Mouse (Mus musculus) forebrain, embryonic 12.5 days (tissue): ENCODE data around the gene Angptl7. TPM values are rescaled to one million over a fixed set of nuclear protein-coding genes. Genes with fewer than 3 reads are reported as not detected.

Experiments used
- ATAC-seq: fragments of 200-750 bp; cut with Nextera tagmentation; 2 replicates; pipeline ENCODE4 v1.8.0; 2017; ENCODE audit warnings: moderate TSS enrichment; ENCODE audit not compliant: low FRiP score
- H3K27ac ChIP-seq: fragments of 300-500 bp; sonication (generic); 2 replicates; pipeline ENCODE4 v1.5.1; 2016; ENCODE audit warnings: mild to moderate bottlenecking
- H3K27me3 ChIP-seq: fragments of 300-500 bp; sonication (generic); 2 replicates; pipeline ENCODE4 v1.6.1; 2016; ENCODE audit warnings: mild to moderate bottlenecking
- H3K36me3 ChIP-seq: fragments of 300-500 bp; sonication (generic); replicated peaks from 2 replicates; pipeline ENCODE4 v1.6.1; 2016; ENCODE audit warnings: mild to moderate bottlenecking
- H3K4me1 ChIP-seq: fragments of 300-500 bp; sonication (generic); 2 replicates; pipeline ENCODE4 v1.6.1; 2016
- H3K4me2 ChIP-seq: fragments of 300-500 bp; sonication (generic); 2 replicates; pipeline ENCODE4 v1.6.1; 2016; ENCODE audit warnings: mild to moderate bottlenecking, moderate library complexity
- H3K4me3 ChIP-seq: fragments of 300-500 bp; sonication (generic); replicated peaks from 2 replicates; pipeline ENCODE4 v1.5.1; 2016; ENCODE audit warnings: mild to moderate bottlenecking
- H3K9ac ChIP-seq: fragments of 300-500 bp; sonication (generic); 2 replicates; pipeline ENCODE4 v1.6.1; 2016; ENCODE audit warnings: mild to moderate bottlenecking
- H3K9me3 ChIP-seq: fragments of 300-500 bp; sonication (generic); 2 replicates; pipeline ENCODE4 v1.6.1; 2016
- WGBS: fragments of 180-500 bp; shearing (Covaris S2); methylation state at CpG from one replicate; pipeline ENCODE4 v1.1.7; 2016; 5-methylcytosine and 5-hydroxymethylcytosine counted together
- polyA plus RNA-seq: library from polyadenylated mRNA; unstranded; fragments of >200 nt; fragmentation: Nextera tagmentation; extraction: Ambion mirVana; gene quantifications from 2 replicates; pipeline ENCODE4 v1.2.1, GENCODE M21; 2016

Gene Angptl7
- polyA plus RNA-seq, 1 experiment from 2014 or later: 0.51 TPM

DNA sequence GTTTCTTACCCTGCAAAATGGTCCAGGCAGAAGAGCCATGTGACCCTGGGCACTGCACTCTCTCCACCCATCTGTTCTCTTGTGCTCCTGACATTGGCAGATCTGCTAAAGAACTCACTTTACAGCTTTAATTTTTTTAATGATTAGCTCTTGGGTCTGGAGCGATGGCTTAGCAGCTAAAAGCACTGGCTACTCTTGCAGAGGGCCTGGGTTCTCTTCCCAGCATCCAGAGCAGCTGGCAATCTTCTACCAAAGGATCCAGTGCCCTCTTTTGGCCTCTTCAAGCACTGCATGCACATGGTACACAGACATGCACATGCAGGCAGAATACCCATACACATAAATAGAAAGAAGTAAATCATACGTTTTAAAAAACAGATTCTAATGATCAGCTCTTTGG lies 15.1 kb upstream of the Angptl7 start:
- H3K27ac ChIP-seq: no peak overlapping the region
- H3K4me2 ChIP-seq: no peak overlapping the region
- no peaks in the 10 kb centered on the region for H3K9me3 ChIP-seq
- H3K4me3 ChIP-seq: no peak overlapping the region
- no peak overlapping the region for H3K9ac ChIP-seq
- no peaks in the 10 kb centered on the region for H3K27me3 ChIP-seq
- ATAC-seq: no peak
- H3K4me1 ChIP-seq: peaks cover 16% of the 10 kb centered on the region
- peaks cover 75% of the 10 kb centered on the region for H3K36me3 ChIP-seq
- WGBS: 92% methylated on average over 2 of the region's 2 CpGs

DNA sequence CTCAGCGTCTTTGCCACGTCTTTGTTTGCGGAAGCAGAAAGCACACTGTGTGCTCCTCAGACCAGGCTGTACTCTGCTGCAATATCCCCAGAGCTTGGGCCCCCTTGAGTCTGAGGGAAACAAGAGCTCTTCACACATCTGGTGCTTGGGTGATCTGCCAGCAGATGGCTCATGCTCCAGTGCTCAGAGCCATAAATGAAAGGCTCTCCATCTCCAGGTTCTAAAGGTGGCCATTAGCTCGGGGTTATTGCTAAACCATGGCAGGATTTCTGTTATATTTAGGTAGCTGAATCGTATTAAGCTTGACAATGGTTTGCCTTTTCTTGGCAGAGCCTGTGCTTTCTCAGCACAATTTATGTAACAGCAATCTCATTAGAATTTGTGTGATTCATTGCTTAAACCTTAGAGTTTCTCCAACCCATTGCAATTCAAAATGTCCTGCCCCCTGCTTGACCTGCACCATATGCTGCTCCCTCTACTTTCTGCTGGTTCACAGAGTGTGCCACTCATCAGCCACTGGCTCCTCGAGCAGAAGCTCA lies 12.8 kb upstream of the Angptl7 start:
- Histone ChIP-seq H3K27me3 (no peaks in the 10 kb centered on the region), H3K27ac (0 out of 2 replicates have a peak overlapping the region, but pooled peaks have one; percentile 13), H3K9ac (no peak overlapping the region), H3K36me3 (peaks cover 75% of the 10 kb centered on the region), H3K9me3 (no peaks in the 10 kb centered on the region), H3K4me3 (no peak overlapping the region), H3K4me1 (peaks cover 8% of the 10 kb centered on the region), H3K4me2 (no peak overlapping the region)
- WGBS: 81% methylated on average over 6 of the region's 6 CpGs
- no peak for ATAC-seq

DNA sequence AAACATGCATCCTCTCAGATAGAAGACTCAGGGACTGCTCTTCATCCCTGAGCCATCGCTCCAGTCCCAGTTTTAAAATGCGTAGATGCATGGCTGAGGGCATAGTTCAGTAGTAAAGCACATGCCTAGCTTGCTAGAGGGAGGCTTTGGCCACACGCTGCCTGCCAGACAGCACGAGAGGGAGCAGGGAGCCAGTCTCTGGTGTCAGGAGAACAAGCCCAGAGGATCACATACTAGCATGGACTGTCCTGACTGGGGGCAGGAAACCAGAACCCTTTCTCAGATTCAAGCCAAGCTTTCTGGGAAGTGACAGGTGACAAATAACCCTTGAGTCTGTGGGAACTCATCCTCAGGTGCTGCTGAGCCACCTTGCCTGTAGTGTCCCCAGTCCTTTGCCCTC lies 11.1 kb upstream of the Angptl7 start:
- Histone ChIP-seq H3K27me3 (no peaks in the 10 kb centered on the region), H3K9ac (no peak overlapping the region), H3K36me3 (peaks cover 64% of the 10 kb centered on the region), H3K4me2 (no peak overlapping the region), H3K4me1 (no peaks in the 10 kb centered on the region), H3K27ac (no peak overlapping the region), H3K9me3 (no peaks in the 10 kb centered on the region), H3K4me3 (no peak overlapping the region)
- ATAC-seq: no peak
- WGBS: 97% methylated on average over 4 of the region's 4 CpGs

DNA sequence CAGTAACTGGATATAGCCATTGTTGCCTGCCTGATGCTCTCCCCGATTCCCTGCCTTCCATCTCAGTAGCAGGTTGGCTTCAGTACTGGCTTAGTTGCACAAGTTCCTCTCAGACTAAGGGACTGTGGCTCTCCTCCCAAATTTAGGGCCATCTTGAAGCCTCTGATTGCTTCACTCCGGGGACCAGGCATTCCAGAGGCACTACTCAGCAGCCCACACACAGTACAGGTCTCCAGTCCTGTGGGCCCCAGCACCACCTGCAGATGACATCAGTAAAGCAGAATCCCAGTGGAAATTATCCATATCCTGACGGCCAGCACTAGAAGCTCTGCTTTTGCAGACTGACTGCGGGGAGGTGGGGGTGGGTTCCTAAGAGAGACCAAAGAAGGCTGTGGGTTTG lies 10.4 kb upstream of the Angptl7 start:
- Histone ChIP-seq H3K9ac (no peak overlapping the region), H3K36me3 (peaks cover 65% of the 10 kb centered on the region), H3K27ac (no peak overlapping the region), H3K9me3 (no peaks in the 10 kb centered on the region), H3K4me2 (no peak overlapping the region), H3K27me3 (no peaks in the 10 kb centered on the region), H3K4me3 (no peak overlapping the region), H3K4me1 (no peaks in the 10 kb centered on the region)
- 90% methylated on average over 4 of the region's 4 CpGs for WGBS
- ATAC-seq: no peak

DNA sequence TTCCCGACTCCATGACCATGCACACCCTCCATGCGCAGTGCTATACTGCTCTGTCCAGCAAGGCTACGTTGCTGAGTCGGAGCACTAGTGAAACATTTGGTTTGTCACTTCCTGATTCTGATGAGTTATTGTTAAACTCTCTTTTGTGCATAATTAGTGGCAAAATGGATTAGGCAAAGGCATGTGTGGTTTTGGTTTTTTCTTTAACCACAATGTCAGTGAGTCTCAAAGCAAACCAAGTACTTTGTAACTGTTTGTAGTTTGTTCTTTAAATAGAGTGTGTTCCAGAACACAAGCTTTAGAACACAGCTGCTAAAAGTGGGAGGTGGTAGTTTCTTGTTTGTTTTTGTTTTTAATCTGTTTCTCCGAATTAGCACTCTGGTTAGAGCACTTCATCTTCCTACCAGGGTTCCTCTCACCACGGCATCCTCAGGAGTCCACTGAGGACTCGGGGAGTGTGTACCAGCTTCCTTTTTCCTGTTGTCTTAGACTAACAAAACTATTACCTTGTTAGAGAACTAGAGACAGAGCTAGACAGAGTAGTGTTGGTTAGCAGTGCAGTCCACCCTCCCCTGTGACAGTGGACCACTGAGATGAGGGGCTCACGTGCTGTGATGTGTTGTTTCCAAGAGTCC lies 9.3 kb upstream of the Angptl7 start:
- H3K9ac ChIP-seq: no peak overlapping the region
- no peak overlapping the region for H3K27ac ChIP-seq
- H3K36me3 ChIP-seq: peaks cover 57% of the 10 kb centered on the region
- H3K4me1 ChIP-seq: no peaks in the 10 kb centered on the region
- no peak overlapping the region for H3K4me2 ChIP-seq
- 91% methylated on average over 8 of the region's 8 CpGs for WGBS
- ATAC-seq: no peak
- no peak overlapping the region for H3K4me3 ChIP-seq
- no peaks in the 10 kb centered on the region for H3K9me3 ChIP-seq
- no peaks in the 10 kb centered on the region for H3K27me3 ChIP-seq

DNA sequence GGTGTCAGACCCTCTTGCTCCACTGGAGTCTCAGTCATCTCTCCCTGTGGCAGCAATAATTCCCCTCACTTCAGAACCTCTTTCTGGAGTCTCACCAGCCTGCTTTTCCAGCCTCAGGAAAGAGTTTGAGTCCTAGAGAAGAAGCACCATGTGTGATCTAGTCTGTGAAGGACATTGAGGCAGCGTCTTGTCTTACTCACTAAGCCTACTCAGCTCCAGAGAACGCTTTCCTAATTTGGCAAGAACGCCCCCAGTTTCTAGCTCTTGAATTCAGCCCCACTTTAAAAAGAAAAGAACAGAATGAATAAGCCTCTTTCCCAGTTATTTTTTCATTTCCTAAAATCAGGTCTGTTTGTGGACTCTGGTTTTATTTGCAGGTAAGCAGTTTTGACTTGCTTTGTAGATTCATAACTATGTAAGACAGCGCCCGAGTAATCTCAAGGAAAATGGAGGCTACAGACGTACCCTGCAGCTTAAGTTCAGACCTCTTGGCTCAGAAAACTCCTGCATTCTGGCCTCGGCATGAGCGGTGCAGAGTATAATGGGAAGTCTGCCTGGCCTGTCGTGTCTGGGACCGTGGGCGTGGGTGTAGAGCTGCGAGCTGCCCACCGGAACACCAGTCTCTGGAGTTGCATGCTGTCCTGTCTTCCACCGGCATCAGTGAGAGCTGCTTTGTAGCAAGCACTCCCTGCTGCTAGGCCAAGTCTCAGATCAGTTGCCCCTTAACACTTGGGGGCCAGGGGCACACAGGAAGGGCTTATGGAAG lies 8.0 kb upstream of the Angptl7 start:
- no peaks in the 10 kb centered on the region for H3K9me3 ChIP-seq
- H3K4me2 ChIP-seq: no peak overlapping the region
- H3K4me3 ChIP-seq: no peak overlapping the region
- no peak overlapping the region for H3K27ac ChIP-seq
- peaks cover 58% of the 10 kb centered on the region for H3K36me3 ChIP-seq
- 95% methylated on average over 14 of the region's 14 CpGs for WGBS
- no peaks in the 10 kb centered on the region for H3K27me3 ChIP-seq
- ATAC-seq: no peak
- no peaks in the 10 kb centered on the region for H3K4me1 ChIP-seq
- H3K9ac ChIP-seq: no peak overlapping the region

DNA sequence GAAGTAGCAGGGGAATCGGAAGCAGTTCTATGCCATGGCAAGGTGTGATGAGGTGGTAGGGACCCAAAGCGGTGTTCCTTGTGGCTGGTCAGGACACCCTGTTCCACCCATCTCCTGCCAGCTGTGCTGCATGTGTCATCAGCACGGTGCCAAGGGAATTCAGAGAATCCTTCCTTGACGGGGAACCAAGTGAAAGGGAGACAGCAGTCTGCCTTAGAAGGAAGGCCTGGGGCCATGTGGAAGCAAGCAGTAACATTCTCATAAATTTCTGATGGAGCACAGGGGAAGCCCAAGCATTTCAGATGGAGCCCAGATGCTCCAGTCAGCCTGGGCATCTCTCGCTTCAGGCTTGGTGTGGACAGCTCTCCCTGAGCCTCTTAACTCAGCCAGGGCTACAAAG lies 7.3 kb upstream of the Angptl7 start:
- H3K9ac ChIP-seq: no peak overlapping the region
- 92% methylated on average over 5 of the region's 5 CpGs for WGBS
- H3K4me2 ChIP-seq: no peak overlapping the region
- no peak for ATAC-seq
- H3K4me1 ChIP-seq: no peaks in the 10 kb centered on the region
- no peaks in the 10 kb centered on the region for H3K9me3 ChIP-seq
- no peaks in the 10 kb centered on the region for H3K27me3 ChIP-seq
- peaks cover 58% of the 10 kb centered on the region for H3K36me3 ChIP-seq
- no peak overlapping the region for H3K27ac ChIP-seq
- H3K4me3 ChIP-seq: no peak overlapping the region

DNA sequence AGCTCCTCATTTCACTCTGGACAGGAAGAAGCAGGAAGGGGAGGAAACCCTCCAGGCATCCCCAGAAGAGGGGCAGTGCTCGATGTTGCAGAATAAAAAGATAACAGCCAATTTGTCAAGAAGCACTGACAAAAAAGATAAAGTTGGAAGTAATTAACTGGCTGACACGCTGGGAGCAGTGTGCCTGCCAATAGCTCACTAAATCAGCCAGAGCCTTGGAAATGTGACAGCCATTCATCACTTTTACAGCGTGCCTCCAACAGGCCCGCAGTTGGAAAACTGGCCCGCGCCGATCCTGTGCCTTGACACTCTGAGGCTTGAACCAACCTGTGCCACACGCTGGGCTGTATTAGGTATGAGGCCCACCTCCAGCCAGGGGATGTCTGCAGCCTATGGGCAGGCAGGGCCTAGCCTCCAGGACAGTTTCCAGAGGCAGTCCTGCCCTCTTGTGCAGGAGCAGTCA lies 4.3 kb upstream of the Angptl7 start:
- Histone ChIP-seq H3K36me3 (peaks cover 67% of the 10 kb centered on the region), H3K9ac (no peak overlapping the region), H3K4me1 (no peaks in the 10 kb centered on the region), H3K4me3 (no peak overlapping the region), H3K27me3 (no peaks in the 10 kb centered on the region), H3K4me2 (no peak overlapping the region), H3K27ac (no peak overlapping the region), H3K9me3 (no peaks in the 10 kb centered on the region)
- WGBS: 84% methylated on average over 8 of the region's 8 CpGs
- no peak for ATAC-seq

DNA sequence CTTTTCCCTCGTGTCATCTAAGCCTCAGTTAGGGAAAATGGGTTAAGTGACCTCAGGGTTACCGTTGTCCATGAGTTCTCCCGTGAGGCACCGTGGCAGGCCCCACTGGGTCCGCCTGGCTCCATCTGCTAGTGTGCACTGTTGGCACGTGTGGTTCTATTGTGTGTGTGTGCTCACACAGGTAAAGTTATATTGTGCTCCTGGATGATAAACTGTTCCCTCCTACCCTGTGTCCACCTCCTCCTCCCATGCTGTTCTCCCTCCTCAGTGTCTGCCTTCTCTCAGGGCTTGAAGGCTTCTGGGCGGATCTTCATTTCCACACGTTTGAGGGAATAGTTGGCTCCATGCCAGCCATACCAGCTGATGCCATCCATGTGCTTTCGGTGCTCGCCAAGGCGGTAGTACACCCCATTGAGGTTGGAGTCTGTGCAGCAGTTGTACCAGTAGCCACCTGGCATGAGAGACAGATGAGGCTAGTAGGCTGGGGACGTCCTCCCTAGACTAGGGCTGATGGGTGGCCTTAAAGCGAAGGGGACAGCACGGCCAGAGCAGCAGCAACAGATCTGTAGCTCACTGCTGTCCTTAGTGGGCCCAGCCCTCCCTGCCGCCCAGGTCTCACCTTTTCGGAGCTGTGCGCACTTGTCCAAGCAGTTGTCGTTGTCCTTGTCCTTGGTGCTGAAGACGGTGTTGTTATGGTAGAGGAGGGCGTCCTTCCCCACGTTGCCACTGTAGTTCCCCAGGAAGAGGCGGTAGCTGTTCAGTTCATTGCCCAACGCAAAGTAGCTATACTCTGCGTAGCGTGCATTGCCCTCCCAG lies 4.2 kb downstream of the Angptl7 start:
- ATAC-seq: peak; percentile 58; the same call in 1 of the 2 replicates
- 83% methylated on average over 25 of the region's 25 CpGs for WGBS
- peaks cover 85% of the 10 kb centered on the region for H3K36me3 ChIP-seq

DNA sequence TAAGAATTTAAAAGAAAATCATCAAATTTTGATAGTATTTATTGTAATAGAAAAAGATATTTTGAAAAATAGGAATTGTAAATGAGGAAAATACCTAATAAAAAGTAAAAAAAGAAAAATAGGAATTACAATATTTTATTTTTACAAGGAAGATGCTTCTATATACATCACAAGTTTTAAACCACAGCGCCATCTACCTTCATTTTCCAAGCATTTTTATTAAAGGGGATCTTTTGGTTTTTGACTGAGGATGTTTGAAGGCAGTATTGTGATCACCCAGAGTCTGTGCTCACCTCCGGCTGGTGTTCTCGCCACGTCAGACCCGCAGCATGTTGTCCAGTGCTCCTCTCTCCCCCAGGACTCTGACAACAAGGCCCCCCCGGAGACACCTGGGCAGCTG lies 5.1 kb downstream of the Angptl7 start:
- no peaks in the 10 kb centered on the region for H3K4me1 ChIP-seq
- 0 out of 2 replicates have a peak overlapping the region, but pooled peaks have one; percentile 42 for H3K27ac ChIP-seq
- H3K4me3 ChIP-seq: no peak overlapping the region
- ATAC-seq: no peak
- H3K9ac ChIP-seq: no peak overlapping the region
- WGBS: 93% methylated on average over 6 of the region's 6 CpGs
- no peaks in the 10 kb centered on the region for H3K27me3 ChIP-seq
- no peaks in the 10 kb centered on the region for H3K9me3 ChIP-seq
- H3K4me2 ChIP-seq: no peak overlapping the region
- H3K36me3 ChIP-seq: peaks cover 85% of the 10 kb centered on the region

More for the DNA sequence above, 4.2 kb downstream of the Angptl7 start:
- H3K4me1 ChIP-seq: no peaks in the 10 kb centered on the region
- no peak overlapping the region for H3K4me3 ChIP-seq
- H3K27ac ChIP-seq: no peak overlapping the region
- H3K27me3 ChIP-seq: no peaks in the 10 kb centered on the region
- no peaks in the 10 kb centered on the region for H3K9me3 ChIP-seq
- H3K4me2 ChIP-seq: no peak overlapping the region
- H3K9ac ChIP-seq: no peak overlapping the region

DNA sequence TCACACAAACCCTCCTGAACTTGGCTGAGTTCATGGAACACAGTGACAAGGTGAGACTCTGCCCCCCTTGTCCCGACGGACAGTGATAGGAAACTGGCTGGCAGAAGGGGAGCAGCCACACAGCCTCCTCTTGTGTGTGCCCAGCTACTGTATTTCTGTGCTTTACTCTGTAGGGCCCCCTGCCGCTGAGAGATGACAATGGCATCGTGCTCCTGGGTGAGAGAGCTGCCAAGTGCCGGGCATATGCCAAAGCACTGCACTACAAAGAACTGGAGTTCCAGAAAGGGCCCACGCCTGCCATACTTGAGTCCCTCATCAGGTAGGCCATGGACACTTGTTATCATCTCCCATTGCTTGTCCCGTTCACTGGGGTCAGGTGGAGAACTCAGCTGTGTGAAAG lies 8.8 kb downstream of the Angptl7 start:
- Histone ChIP-seq H3K9ac (no peak overlapping the region), H3K9me3 (no peaks in the 10 kb centered on the region), H3K27ac (no peak overlapping the region), H3K4me3 (no peak overlapping the region), H3K27me3 (no peaks in the 10 kb centered on the region), H3K36me3 (peaks cover 91% of the 10 kb centered on the region), H3K4me2 (no peak overlapping the region), H3K4me1 (no peaks in the 10 kb centered on the region)
- no peak for ATAC-seq
- 87% methylated on average over 7 of the region's 7 CpGs for WGBS

DNA sequence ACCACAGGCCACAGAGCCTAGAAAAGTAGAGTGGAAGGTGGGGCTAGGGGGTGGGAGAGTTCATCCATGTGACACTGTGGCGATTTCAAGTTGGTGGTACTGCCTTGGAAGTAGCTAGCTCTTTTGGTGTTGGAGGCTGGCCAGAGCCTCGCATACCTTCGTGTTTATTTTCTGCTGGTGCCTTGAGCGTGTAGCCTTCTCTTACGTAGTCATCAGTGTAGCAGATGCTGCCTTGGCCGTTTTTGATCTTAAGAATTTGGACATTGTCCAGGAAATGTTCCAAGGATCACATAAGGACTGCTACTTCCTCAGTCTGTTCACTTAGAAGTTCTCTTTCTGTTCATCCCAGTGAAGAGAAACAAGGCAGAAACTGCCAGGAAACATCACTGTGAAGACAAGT lies 9.8 kb downstream of the Angptl7 start:
- no peak overlapping the region for H3K9ac ChIP-seq
- no peak overlapping the region for H3K27ac ChIP-seq
- peaks cover 92% of the 10 kb centered on the region for H3K36me3 ChIP-seq
- no peaks in the 10 kb centered on the region for H3K4me1 ChIP-seq
- no peaks in the 10 kb centered on the region for H3K27me3 ChIP-seq
- no peaks in the 10 kb centered on the region for H3K9me3 ChIP-seq
- no peak overlapping the region for H3K4me3 ChIP-seq
- no peak for ATAC-seq
- no peak overlapping the region for H3K4me2 ChIP-seq
- 91% methylated on average over 6 of the region's 6 CpGs for WGBS
